Mouse (Mus musculus) liver, embryonic 14.5 days (tissue): ENCODE measurements around the gene Tmem151a.

ENCODE experiments used
- CTCF ChIP-seq: IDR thresholded peaks from 2 replicates; pipeline ENCODE4 v1.5.1; 2016; ENCODE audit warnings: antibody characterized with exemption, low read depth, control low read depth
- EP300 ChIP-seq: IDR thresholded peaks from 2 replicates; pipeline ENCODE4 v1.6.1; 2016; ENCODE audit warnings: antibody characterized with exemption, low read depth

DNA sequence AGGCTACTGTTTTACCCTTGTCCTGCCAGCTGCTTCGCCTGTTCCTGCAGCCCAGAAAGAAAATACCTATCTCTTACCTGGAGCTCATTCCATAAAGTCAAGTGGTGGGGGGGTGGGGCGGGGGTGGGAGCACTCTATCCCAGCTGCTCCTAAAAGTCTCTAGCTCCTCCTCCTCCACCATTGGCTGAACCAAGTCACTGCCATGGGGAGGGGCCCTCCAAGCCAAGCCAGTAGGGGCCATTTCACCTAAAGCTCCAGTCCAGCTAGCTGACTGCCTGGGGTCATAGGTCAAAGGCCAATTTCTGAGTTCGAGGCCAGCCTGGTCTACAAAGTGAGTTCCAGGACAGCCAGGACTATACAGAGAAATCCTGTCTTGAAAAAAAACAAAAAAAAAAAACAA is 52.6 kb downstream of the Tmem151a start:
- TF ChIP-seq CTCF (no peak), EP300 (no peak)
